Mouse (Mus musculus) erythroblast, adult 5-6 weeks (primary cell): ENCODE data around the gene Hccs. TPM values are rescaled to one million over a fixed set of nuclear protein-coding genes. Genes with fewer than 3 reads are reported as not detected.
"Not testable (repeated sequence)": the region's sequence is repeated elsewhere in the genome, so short reads cannot be mapped to it uniquely, and the experiment has no call there.

ENCODE experiments used
- ATAC-seq: replicated peaks from 2 replicates; pipeline ENCODE4 v1.8.0; 2016; ENCODE audit warnings: moderate number of reproducible peaks, mild to moderate bottlenecking, moderate TSS enrichment, inconsistent platforms; ENCODE audit not compliant: poor library complexity, low FRiP score, severe bottlenecking
- total RNA-seq, 2 experiments: library from RNA; stranded (forward) in 1 of 2; stranded (reverse) in 1 of 2; fragments of 150-400 nt in 1 of 2; fragments of 200-764, 138-1000 nt in 1 of 2; gene quantifications; 2 replicates each; pipeline versions ENCODE4 v1.2.3 to v1.2.4; 2015 to 2017; ENCODE audit warnings: low replicate concordance in 2 of 2

Gene Hccs
- total RNA-seq (2015; ENCODE audit: low replicate concordance) (6.0 and 6.7 TPM in 2 replicates), total RNA-seq (2017; ENCODE audit: low replicate concordance) (9.4 and 9.8 TPM in 2 replicates)

DNA sequence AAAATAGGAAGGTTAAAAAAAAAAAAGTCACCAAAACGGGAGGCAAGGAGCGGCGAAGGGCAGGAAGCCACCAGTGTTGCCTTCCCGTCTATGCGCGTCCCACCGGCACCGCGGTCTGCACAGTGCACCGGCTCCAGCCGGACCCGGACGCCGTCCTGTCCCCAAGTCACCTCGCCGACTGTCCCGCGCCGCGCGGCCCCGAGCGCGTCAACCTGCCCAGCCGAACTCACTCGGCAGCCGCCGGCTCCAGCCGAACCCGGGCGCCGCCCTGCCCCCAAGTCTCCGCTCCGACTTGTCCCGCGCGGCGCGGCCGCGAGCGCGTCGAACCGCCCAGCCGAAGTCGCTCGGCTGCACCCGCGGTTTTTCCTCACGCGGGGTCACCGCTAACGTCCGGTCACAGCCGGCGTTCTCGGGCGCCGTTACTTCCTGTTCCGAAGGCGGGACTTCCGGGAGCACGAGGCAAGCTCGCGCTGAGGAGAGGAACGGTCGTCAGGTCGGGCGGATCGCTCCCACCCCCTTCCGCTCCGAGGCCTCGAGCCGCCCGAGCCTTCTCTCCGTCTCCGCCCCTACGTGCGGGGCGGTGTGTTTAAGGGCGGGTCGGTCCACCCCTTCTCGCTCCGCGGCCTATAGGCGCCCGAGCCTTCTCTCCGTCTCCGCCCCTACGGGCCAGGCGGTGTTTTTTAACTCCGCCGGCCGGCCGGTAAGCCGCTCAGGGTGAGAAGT, at the start of gene Hccs:
Hccs (minus strand) TSS at position 428 of the 723 bp plus-strand sequence.
- peak; percentile 99 for ATAC-seq

DNA sequence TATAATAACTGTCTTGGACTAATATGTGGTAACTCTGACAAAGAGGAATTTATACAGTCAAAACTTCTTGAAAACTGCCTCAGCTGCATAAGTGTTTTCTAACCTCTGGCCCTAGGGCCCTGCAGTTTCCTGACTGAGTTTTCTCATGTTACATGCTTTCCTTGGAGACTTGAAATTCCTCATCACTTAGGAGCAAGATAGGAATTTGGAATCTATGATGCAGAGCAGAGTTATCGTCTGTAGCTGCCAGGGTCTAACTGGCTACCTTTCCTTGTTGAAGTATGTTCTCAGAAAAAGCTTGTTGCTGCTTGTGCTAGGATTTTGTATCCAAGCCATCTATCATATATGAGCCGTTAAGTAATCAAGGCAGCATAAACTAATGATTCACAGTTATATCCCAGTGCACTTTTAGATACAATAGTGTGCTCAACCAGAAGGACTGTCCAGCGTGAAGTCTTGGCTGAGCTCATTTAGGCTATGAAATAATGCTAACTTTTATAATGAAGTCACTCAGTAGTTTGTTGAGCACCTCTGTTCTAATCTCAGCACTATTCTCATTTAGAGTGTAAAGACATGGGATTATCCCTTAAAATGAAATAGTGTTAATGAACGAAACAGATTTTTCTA, 37.1 kb upstream of the Hccs start:
- ATAC-seq = no peak

DNA sequence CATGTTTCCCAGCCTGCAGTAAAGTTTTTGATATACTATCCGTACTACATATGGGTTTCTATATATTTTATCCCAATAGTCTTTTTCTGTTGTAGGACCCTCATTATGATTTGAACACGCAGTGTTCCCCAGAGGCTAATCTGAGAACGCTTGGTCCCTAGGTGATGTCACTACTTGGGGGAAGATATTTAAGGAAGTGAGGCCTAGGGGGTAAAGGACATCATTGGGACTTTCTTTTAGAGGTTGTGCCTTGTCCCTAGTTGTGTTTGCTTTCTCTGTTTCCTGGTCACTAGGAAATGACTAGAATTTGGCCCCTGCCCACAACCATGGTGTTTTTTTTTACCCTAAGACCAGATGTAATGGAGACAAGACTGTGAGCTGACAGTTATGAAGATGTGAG, 18.0 kb upstream of the Hccs start:
- no peak for ATAC-seq

DNA sequence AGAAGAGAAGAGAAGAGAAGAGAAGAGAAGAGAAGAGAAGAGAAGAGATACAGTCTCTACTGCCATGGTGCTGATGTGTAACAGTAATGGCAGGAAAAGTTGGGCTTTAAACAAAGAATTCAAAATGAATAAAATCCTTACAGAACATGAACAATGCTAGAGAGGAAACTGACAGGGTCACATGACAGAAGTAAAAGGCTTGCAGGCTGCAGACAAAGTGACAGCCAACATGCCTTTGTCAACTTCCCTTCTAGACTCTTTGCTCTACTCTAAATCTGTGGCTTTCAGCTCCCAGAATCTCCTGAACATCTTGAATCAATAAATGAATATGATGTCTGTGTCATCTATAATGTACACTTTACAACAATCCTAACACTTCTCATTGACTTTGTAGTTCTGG, 17.4 kb upstream of the Hccs start:
- ATAC-seq = no peak

DNA sequence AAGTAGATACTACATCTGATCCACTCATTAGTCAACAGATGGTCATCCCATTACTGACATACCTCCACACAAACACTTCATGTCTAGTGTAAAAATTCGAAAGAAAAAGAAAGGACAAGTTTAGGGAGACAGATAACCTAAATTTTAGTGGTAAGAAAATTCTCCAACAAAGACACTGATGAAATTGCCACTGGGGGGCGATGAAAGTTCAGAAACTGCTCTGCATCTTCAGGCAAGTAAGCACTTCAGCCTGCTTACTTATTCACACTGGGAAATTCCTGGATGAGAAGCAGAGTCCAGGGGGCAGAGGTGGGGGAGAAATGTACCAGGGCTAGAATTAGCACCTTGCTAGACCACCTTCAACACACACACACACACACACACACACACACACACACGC, 12.1 kb upstream of the Hccs start:
- no peak for ATAC-seq

DNA sequence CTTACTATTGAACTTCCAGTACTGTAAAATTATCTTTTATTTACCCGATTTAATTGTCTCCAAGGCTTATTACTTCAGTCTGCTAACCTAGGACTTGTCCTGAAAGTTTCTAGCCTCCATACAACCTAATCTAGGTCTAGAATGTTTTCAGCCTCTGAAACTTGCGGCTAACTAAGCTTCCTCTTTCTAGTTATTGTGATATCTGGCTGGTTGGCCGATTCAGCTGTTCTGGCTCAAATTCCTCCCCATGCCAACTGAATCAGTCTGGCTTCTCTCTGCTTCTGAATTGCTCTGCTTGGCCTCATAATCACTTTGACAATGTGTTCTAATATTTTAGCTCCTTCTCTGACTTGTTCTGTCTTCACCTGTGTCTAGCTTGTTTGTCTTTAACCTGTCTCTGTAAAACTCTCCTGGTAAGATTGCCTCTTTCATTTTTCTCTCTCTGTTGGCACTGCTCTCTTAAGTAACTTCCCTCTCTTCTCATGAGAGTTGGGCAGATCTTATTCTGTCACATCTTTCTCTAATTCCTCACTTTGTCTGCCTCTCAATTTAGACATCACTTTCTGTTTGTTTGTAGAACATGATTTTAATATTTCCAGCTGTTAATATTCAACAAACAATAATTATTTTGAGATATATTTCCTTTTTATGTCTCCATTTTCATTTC, 5.9 kb upstream of the Hccs start:
- ATAC-seq = no peak

DNA sequence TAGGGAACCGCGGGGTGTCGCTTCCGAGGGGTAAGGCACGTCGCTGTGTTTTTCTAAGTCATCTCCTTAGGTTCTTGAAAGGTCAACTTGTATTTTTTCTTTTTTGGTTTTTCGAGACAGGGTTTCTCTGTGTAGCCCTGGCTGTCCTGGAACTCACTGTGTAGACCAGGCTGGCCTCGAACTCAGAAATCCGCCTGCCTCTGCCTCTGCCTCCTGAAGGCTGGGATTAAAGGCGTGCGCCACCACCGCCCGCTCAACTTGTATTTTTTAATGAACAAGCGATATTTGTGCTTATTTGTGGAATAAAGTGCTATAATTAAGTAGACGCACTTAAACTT, 465 bp upstream of the Hccs start:
- not testable (repeated sequence) for ATAC-seq

DNA sequence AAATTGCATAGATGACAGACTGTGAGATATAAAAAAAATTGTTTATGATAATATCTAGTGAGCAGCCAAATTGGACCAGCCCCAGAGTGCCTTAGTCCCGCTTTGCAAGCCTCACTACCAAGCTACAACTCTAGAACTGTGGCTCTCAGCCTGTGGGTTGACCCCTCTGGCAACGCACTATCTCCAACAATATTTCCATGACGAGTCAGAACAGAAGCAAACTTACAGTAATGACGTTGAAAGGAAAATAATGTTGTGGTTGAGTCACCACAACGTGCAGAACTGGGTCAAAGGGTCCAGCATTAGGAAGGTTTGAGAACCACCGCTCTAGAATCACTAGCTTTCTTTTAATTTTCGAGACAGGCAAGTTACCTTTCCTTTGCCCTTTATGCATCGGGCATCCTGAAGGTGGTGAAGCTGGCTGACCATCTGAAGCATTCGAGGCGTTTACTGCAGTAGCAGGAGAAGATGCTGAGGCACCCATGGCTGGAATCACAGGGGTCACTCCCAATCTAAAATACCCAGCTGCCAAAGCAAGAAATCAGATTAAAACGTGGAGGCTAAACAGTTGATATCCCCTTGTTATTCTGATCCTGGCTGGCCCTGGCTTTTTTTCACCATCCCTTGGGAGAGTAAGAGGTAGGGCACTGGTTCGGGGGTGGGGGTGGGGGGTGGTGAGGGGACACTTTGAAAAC, 959 bp downstream of the Hccs start:
- ATAC-seq = no peak

DNA sequence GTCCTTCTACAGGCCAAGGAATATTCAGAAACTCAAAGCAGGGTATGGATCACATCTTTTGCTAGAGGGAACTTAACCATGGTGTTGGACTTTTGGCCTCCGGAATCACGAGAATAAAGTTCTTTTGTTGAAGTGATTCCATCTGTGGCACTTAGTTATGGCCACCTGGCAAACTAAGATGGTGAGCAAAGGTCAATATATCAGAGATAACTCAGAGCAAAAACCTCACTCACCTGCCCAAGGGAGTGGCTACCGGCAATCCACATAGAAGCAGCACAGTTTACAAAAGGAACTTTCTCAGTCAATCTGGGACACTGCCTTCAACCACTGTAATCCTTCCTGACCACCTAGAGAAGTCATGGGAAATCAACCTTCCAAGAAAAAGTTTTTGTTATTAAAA, 11.6 kb downstream of the Hccs start:
- ATAC-seq = no peak

DNA sequence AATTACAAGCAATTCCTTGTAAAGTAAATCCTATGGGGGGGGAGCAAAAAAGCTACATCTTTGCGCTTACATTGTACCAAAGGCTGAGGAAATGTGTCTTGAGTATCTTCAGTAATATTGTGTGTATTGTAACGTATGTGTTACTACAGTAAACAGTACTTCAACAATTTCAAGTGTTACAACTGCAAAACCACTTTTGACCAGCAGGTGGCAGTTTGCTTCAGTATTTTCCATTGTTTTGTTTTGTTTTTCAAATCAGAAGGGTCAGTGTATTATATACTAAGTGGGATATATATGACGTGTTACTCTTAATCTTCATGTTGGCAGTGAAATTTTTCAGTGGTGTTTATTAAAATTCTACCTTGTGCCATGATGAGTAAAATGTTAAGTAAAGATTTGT, 16.2 kb downstream of the Hccs start:
- no peak for ATAC-seq

DNA sequence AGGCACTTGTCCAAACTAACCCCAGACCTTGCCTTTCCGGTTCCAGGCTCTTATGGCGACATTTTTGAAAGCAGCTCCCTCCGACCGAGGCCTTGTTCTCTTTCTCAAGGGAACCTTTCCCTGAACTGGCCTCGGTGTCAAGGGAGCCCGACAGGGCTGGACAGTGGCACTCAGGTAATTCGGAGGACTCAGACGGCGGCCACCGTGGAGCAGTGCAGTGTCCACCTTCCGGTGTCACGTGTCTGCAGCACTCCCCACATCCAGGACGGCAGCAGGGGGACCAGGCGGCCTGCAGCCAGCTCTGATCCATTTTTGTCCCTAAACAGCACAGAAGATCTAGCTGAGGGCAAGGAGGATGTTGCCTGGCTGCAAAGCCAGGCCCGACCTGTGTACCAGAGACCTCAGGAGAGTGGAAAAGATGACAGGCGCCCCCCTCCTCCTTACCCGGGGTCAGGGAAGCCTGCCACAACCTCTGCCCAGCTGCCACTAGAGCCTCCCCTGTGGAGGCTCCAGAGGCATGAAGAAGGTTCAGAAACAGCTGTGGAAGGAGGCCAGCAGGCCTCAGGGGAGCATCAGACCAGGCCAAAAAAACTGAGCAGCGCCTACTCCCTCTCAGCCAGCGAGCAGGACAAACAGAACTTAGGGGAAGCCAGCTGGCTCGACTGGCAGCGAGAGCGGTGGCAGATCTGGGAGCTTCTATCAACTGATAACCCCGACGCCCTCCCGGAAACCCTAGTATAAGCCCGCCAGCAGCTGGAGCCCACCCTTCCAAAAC, 17.7 kb downstream of the Hccs start:
- ATAC-seq = no peak

DNA sequence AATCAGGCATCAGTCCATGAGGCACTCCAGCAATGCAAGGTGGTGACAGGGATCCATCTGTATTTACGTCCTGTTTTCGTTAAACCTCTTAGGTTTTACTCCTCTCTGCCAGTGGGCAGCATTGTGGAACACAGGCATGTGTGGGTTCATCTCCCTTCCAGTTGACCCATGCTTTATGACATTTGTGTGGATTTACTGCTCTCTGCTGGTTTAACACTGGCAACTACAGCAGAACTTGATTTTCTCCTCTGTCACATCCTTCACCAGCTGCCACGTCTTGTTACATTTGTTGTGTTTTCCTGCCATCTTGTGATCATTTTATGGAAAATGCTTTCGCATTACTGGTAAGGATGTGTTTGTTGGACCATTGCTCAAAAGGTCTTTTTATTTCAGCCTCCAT, 20.6 kb downstream of the Hccs start:
- no peak for ATAC-seq

DNA sequence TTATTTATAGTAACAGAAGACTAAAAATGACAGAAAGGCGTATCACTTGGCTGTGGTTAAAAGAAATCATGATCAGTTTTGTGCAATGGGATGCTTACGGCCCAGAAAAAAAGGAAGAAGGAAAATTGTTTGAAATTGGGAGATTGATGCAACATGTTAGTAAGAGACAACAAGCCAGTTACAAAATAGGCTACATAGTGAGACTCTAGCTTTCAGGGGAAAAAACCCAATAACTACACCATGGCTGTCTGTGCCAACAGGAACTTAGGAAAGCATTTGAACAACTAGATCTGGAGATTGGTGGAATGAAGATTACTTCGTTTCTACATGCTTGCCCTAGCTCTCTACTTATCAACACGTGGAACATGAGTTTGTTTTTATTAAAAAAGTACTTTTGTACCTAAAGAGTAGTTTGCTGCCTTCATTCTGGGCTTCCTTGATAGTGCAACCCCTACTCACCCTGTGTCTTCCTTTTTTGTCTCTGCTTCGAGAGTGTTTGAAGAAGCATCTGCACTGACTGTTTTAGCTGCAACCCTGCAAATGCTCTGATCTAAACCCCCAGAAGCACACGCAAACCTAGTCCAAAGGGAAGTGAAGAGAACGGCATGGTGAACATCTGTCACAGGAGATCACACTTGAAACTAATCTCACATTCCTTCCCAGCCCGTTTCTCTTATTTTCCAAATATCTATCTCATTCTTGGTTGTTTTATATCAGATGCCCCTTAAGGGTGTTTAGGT, 56.6 kb downstream of the Hccs start:
- no peak for ATAC-seq

DNA sequence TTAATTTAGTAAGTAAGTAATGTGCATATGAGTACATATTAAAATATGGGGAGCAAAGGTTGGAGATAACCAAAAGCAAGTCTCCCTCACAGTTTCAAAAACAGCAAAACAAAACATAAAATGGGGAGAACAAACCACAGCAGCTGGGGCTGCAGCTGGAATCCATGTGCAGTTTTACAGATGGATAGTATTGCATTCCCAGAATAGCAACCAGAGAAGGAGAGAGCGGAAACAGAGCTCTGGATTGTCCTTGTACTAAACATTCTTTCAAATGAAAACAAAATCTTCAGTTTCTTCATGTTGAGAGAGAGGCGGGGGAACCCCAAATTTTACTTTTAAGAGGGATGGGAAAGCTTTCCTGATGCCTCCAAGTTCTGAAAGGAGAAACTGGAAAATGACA, 58.0 kb downstream of the Hccs start:
- ATAC-seq = no peak

DNA sequence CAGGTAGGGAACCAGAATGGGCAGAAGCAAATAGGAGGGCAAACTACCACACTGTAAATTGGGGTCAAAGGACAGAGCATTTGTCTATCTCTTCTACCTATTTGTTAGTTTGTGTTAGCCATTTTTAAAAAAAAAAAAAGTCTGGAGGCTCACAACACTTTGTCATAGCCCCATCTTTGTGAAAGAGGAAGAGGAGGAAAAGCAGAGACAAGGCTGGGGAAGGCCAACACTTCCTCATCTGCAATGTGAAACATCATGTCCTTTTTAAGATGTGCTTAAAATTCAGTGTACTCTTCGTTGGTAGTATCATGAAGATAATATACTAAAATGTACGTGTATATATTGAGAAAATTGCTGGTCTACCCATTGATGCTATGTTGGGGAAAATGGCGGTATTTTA, 59.1 kb downstream of the Hccs start:
- ATAC-seq = no peak

DNA sequence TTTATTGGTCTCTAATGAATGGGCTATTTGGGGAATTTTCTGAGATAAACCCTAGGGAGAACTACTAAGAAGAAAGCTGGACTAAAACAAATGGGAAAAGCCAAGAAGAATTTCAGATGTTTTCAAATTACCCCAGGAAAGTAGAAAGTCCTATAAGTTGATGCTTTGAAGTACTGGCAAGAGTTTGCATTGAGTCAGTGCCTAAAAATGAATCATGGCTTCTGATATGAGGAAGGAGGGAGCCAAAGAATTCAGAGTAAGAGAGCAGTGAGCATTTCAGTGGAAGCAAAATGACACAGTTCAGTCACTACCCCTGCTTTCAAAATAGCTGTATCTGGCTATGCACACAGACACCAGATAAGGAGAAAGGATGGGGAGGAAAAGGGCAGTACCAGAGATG, 63.4 kb downstream of the Hccs start:
- no peak for ATAC-seq

DNA sequence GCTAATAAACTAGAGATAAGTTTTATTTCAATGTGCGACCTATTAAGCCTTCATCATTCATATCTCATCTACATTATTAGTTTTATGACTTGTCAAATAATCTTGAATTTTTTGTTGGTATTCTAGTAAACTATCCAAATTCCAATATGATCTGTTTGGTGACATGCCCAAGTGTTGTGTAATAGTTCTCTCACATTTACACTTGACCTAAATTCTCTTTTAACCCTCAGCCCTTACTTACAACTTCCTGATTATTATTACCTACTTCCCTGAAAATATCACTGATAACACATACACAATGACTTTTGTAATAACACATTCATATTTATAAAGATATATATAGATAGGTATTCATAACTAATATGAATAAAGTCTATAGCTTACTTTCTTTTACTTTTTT, 64.3 kb downstream of the Hccs start:
- no peak for ATAC-seq

DNA sequence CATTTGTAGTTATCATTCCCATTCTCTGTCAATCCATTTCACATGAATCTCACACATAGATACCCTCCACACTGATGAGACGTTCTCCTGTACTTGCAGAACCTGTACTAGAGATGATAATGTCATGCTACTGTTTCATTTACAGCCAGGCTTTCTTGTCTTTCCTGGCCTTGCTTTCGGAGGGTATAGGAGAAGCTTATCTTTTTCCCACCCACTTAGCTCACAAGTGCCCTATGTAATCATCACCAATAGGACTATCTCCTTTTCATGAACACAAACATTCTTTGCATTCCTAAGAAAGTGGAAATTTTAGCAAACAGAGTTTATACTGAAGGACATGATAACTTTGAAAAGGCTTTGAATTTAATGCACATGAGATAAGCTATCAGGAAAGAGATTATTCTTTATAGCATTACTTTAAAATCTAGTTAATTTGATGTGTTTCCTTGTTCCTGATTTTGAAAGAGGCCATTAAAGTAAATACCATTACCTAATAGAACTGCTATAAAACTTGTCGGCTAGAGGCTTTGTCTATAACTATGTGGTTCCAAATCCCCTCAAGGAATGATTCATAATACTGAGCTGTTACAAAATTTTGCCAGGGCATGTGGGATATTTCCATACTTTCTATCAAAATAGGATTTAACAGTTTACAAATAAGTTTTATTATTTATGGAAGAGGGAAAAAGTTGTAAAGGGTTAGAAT, 97.7 kb downstream of the Hccs start:
- no peak for ATAC-seq

DNA sequence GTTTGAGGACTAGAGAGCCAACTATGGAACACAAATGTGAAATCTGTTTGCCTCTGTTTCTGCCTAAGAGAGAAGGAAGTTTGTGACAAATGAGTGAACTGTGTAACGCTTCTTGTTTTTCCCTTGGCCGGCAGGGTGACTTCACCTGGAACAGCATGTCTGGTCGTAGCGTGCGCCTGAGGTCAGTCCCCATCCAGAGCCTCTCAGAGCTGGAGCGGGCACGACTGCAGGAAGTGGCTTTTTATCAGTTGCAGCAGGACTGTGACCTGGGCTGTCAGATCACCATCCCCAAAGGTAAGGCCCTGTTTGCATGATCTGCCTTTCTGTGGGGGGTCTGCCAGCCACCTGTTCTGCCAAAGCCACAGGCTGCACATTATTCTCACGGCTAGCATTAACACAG, 100.1 kb downstream of the Hccs start:
- ATAC-seq = no peak
